Mouse (Mus musculus): ENCODE measurements around the gene Hoxd9.

The Hoxd9 gene

GRCm38 (mm10) chr2:74748436-74748995 lies 51.0 kb downstream of the Hoxd9 start:
- DNase-seq (ENCODE audit: low read depth, low spot score), result no peak

DNA sequence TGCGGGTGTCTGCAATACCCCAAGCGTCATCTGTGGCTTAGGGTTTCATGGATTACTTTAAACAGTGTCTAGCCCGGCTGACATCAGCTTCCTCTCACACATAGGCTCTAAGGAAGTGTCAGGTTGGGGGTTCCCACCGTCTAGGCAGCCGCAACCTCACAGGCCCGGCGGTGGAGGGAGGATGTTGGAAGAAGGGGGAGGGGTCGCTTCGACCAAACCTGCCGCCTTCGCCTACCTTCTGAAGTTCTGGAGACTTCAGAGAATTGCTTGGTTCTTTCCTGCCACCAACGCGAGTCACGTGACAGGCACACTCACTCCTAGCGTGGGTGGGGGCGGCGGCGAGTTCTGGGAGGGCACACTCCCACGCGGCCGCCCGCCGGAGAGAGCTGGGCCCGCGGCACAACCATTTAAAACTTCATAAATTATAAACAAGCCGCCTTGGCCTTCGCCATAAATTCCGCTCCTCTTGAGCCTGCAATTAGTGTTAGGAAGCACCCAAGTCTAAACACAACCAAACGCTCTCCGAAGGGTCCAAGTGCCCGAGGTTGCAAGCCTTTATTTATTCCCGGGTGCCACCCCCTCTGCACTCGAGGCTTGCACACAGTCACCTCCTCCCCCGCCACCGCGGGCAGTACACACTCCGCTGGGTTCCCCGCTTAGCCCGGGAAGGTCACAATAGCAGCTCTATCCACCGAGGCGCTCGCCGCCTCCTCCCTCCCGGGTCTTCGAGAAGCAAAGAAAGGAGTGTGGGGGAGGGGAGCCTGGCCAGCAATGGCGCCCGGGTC lies 52.0 kb downstream of the Hoxd9 start:
- DNase-seq (ENCODE audit: low read depth, low spot score), result no peak

Data from telencephalon, adult 2 months (tissue).